Mouse (Mus musculus) central nervous system, embryonic 11.5 days (tissue): ENCODE data around the gene Slc34a3. TPM values are rescaled to one million over a fixed set of nuclear protein-coding genes. Genes with fewer than 3 reads are reported as not detected.

Source experiments
- polyA plus RNA-seq: library from polyadenylated mRNA; depleted of rRNA; stranded (reverse); fragments of >200 nt; gene quantifications from 2 replicates; pipeline ENCODE4 v1.2.3, GENCODE M21; 2012; rRNA removed

Gene Slc34a3
- 0.04 TPM in 1 of 2 replicates, not detected in the other for polyA plus RNA-seq

GRCm38 (mm10) chr2:25234050-25234449, at the start of gene Slc34a3:
Gene Slc34a3, minus strand, starts transcription at chr2:25234364.

DNA sequence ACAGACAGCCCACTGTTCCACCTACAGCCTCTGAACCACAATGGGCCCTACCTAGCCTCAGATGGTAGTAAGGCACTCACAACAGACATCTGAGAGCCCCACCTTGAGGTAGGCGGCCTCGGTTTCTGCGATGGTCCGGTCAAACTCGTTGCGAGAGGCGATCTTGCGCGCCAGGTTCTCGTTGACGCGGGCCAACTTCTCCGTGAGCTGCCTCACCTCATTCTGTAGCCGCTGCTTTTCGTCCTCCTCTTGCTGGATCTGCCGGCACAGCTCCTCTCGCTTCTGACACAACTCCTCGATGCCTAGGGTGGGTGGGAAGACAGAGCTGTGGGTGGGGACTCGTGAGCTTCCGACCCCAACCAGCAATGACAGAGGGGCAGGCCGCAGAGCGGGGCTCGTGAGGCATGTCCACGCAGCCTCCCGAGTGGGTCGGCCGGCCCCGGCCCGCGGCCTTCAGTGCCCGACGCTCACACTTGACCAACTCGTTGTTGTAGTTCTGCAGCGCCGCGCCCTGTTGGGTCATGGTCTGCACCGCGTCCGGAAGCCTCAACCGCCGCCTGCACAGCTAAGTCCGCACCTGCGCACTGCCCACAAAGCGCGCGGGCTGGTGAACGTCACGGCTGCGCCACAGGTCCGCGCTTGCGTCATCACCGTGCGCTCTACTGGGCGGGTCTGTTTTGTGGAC, 37.8 kb upstream of the Slc34a3 start, which contains the start of the genes Ssna1 and Anapc2:
Ssna1 (minus strand) TSS at position 612 of the 685 bp plus-strand sequence.
Anapc2 (plus strand) TSS at position 652 of the 685 bp plus-strand sequence.

DNA sequence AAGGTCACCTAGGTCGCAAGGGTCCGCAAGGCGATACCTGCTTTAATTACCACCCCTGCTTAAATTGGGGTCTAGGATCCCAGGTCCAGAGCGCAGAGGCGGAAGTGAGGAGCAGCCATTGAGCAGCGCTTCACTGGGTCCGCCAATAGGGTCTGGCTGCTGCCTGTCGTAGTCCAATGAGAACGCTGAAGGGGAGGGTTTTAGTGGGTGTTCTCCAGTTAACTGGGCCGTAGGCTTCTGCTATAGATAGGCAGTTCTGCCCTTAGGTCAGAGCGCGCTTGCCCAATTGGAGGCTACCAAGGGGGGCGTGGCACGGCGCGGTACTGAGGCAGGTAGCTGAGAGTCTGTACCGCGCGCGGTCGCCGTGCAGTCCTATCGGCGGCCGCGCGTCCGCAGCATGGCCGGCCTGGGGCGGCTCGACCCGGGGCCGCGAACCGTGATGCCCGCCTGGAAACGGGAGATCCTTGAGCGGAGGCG, 28.2 kb upstream of the Slc34a3 start, which contains the start of gene Tprn:
Tprn (plus strand) TSS at position 328 of the 477 bp plus-strand sequence.

DNA sequence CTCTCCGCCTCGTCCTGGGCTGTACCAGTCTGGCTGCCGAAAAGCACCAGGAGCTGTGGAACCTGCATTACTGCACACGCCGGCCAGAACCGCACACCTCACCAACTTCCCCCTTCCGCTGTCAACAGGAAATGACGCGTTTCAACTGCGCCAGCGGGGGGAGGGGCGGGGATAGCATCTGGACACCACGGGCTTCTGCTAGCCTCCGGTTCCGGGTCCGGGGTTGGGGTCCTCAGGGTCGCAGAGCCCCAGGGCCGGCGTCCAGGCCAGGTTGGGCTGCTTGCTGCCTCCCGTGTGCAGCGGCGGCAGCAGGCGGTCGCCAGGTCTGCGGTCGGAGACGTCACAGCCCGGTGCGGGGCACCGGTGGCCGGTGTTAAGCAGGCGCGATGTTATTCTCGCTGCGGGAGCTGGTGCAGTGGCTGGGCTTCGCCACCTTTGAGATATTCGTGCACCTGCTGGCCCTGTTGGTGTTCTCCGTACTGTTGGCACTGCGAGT, 21.2 kb upstream of the Slc34a3 start, which contains the start of gene Tmem203:
Tmem203 (plus strand) TSS at position 156 of the 496 bp plus-strand sequence.

GRCm38 (mm10) chr2:25246183-25247072, 12.3 kb upstream of the Slc34a3 start, which contains the start of gene AL732309.1:
Gene AL732309.1, minus strand, starts transcription at chr2:25246863.

DNA sequence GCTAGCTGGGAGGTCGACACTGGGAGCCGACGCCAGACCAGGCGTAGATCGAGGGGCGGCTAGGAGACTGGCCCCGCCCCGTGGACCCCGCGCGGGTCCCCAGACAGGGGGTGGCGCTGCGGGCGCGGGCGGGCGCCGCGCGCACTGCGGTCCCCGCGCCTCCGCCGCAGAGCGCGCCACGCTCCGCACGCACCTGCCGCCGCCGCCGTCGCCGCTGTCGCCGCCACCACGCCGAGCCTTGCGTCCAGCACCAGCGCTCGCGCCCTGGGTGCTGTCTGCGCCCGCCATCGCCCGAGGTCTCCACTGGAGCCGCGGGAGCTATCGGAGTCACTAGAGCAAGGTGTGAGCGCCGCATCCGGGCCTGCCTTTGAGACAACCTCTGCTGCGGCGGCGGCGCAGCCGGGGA, 7.9 kb upstream of the Slc34a3 start, which contains the start of the genes Rnf208 and Cysrt1:
Rnf208 (plus strand) TSS at position 155 of the 406 bp plus-strand sequence.
Cysrt1 (minus strand) TSS at position 352 of the 406 bp plus-strand sequence.

GRCm38 (mm10) chr2:25236614-25237013, 2.5 kb upstream of the Slc34a3 start, which contains the start of gene Rnf224:
Gene Rnf224, minus strand, starts transcription at chr2:25236787.

GRCm38 (mm10) chr2:25224492-25224765, 9.7 kb downstream of the Slc34a3 start, which contains the start of gene Tubb4b:
Gene Tubb4b, minus strand, starts transcription at chr2:25224702.

DNA sequence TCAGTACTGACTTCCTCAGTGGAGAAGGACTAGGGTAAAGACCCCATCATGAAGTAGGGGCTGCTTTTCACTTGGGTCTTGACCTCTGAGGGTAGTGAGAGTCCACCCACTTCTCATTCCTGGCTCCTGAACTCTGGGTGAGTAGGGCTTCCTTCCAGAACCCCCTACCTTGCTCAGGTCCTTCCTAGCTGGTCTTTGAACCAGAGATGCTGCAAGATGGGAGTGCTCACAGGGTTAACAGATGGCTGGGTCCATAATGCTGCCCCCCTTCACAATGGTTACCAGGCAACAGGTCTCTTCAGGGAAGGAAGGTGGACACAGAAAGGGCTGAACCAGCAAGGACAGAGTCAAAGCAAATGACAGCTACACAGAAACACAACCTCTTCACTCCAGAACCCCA, 15.7 kb downstream of the Slc34a3 start, which contains the start of gene Fam166a:
Fam166a (plus strand) TSS at position 301 of the 400 bp plus-strand sequence.

GRCm38 (mm10) chr2:25214444-25214843, 19.7 kb downstream of the Slc34a3 start, which contains the start of gene Stpg3:
Gene Stpg3, minus strand, starts transcription at chr2:25214637.

DNA sequence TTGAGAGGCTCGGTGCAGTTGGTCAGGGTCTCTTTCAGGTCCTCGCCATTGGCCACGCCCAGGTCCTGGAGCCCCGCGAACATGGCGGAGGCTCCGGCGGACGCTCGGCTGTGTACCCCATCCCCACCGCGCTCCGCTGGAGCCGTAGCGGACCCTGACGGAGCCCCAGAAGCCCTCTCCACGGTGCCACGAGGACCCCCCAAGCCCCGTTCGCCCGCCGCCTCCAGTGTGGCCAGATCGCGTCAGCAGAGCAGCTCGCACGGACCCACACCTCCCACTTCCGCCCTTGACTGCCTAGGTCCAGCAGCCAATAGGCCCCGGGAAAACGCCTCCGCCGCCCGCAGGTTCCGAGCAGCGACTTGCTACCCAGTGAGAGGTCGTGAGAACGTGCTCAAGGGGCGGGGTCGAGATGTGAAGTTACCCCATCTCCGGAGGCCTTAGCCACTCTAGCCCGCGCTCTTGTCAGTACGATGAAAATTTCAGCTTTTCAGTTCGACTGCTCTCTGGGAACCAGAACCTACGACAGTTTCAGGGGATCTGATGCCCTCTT, 23.0 kb downstream of the Slc34a3 start, which contains the start of gene Nelfb:
Nelfb (minus strand) TSS at position 369 of the 550 bp plus-strand sequence.

GRCm38 (mm10) chr2:25196172-25196954, 37.8 kb downstream of the Slc34a3 start, which contains the start of gene Tor4a:
Gene Tor4a, minus strand, starts transcription at chr2:25196886.

GRCm38 (mm10) chr2:25180478-25180903, 53.7 kb downstream of the Slc34a3 start, which contains the start of gene Nrarp:
Gene Nrarp, plus strand, starts transcription at chr2:25180758.

Other genes with a start within 250 kb of the Slc34a3 start
- gene Nsmf, start 180.0 kb downstream of the Slc34a3 start, polyA plus RNA-seq, result 88.4 and 93.5 TPM in 2 replicates
- gene Entpd8, start 154.1 kb downstream of the Slc34a3 start, polyA plus RNA-seq, result 0.06 and 0.11 TPM in 2 replicates
- gene Noxa1, start 139.2 kb downstream of the Slc34a3 start, polyA plus RNA-seq, result 0.10 and 0.18 TPM in 2 replicates
- gene Nrarp, start 53.6 kb downstream of the Slc34a3 start, polyA plus RNA-seq, result 61.4 and 82.9 TPM in 2 replicates
- gene Tor4a, start 37.5 kb downstream of the Slc34a3 start, polyA plus RNA-seq, result 1.9 and 2.3 TPM in 2 replicates
- 76.7 and 116 TPM in 2 replicates for gene Nelfb, start 22.9 kb downstream of the Slc34a3 start, polyA plus RNA-seq
- gene Stpg3, start 19.7 kb downstream of the Slc34a3 start, polyA plus RNA-seq, result not detected in 2 replicates
- gene Fam166a, start 15.6 kb downstream of the Slc34a3 start, polyA plus RNA-seq, result 0.14 TPM in 1 of 2 replicates, not detected in the other
- gene Tubb4b, start 9.7 kb downstream of the Slc34a3 start, polyA plus RNA-seq, result 438 and 534 TPM in 2 replicates
- gene Rnf224, start 2.4 kb upstream of the Slc34a3 start, polyA plus RNA-seq, result 0.02 TPM in 1 of 2 replicates, not detected in the other
- 25.3 and 26.0 TPM in 2 replicates for gene Rnf208, start 7.9 kb upstream of the Slc34a3 start, polyA plus RNA-seq
- 0.16 TPM in 1 of 2 replicates, not detected in the other for gene Cysrt1, start 8.1 kb upstream of the Slc34a3 start, polyA plus RNA-seq
- 8.1 and 14.5 TPM in 2 replicates for gene AL732309.1, start 12.5 kb upstream of the Slc34a3 start, polyA plus RNA-seq
- gene Tmem203, start 21.1 kb upstream of the Slc34a3 start, polyA plus RNA-seq, result 22.0 and 23.7 TPM in 2 replicates
- gene Tprn, start 28.3 kb upstream of the Slc34a3 start, polyA plus RNA-seq, result 4.1 and 4.2 TPM in 2 replicates
- gene Ssna1, start 38.1 kb upstream of the Slc34a3 start, polyA plus RNA-seq, result 131 and 133 TPM in 2 replicates
- gene Anapc2, start 38.1 kb upstream of the Slc34a3 start, polyA plus RNA-seq, result 106 and 109 TPM in 2 replicates
- not detected in 2 replicates for gene Tmem210, start 53.8 kb upstream of the Slc34a3 start, polyA plus RNA-seq
- not detected in 2 replicates for gene Lrrc26, start 55.6 kb upstream of the Slc34a3 start, polyA plus RNA-seq
- gene Grin1, start 84.8 kb upstream of the Slc34a3 start, polyA plus RNA-seq, result 1.6 and 2.0 TPM in 2 replicates
- gene Man1b1, start 98.0 kb upstream of the Slc34a3 start, polyA plus RNA-seq, result 29.2 and 34.9 TPM in 2 replicates
- gene Dpp7, start 122.0 kb upstream of the Slc34a3 start, polyA plus RNA-seq, result 22.1 and 29.3 TPM in 2 replicates
- 2.9 and 5.3 TPM in 2 replicates for gene Uap1l1, start 131.3 kb upstream of the Slc34a3 start, polyA plus RNA-seq
- 64.9 and 72.9 TPM in 2 replicates for gene Sapcd2, start 138.0 kb upstream of the Slc34a3 start, polyA plus RNA-seq
- 0.11 and 0.17 TPM in 2 replicates for gene Entpd2, start 161.5 kb upstream of the Slc34a3 start, polyA plus RNA-seq
- 146 and 170 TPM in 2 replicates for gene Npdc1, start 165.0 kb upstream of the Slc34a3 start, polyA plus RNA-seq
- 0.06 and 0.31 TPM in 2 replicates for gene Fut7, start 188.9 kb upstream of the Slc34a3 start, polyA plus RNA-seq
- 15.7 and 15.9 TPM in 2 replicates for gene Abca2, start 194.3 kb upstream of the Slc34a3 start, polyA plus RNA-seq
- 0.16 and 0.36 TPM in 2 replicates for gene Clic3, start 222.5 kb upstream of the Slc34a3 start, polyA plus RNA-seq
- gene Paxx, start 226.7 kb upstream of the Slc34a3 start, polyA plus RNA-seq, result 23.7 and 35.7 TPM in 2 replicates
- 0.34 and 0.41 TPM in 2 replicates for gene Ptgds, start 235.7 kb upstream of the Slc34a3 start, polyA plus RNA-seq